Mouse (Mus musculus): ENCODE measurements around the gene Olfr550. TPM values are rescaled to one million over a fixed set of nuclear protein-coding genes. Genes with fewer than 3 reads are reported as not detected.

The Olfr550 gene
- total and polyA plus RNA-seq, 2 experiments from 2014 or later: not detected

DNA sequence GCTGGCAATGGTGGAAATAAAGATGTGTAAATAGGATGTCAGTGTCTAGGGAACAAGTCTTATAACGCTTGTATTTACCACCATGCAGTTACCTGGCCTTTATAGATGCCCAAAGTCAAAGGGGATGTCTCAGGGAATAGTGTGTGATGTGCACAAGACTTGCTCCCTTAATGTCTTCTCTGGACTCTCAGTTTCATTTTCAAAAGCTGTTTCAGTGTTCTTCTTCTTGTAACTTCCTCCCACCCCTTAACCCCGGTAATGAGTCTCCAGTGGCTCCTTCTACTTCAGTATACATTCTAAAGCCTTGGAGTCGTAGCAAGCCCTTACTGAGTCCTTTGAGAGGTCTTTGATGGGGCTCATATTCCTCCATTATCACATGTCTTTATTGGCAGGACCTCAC, 18.0 kb upstream of the Olfr550 start:
- Histone ChIP-seq H3K36me3 (replicated peaks; ENCODE audit: control insufficient read depth, insufficient read depth, low read length) (no peaks in the 10 kb centered on the region), H3K4me1 (ENCODE audit: control insufficient read depth, insufficient read depth) (no peaks in the 10 kb centered on the region), H3K27ac (ENCODE audit: low read depth) (no peak overlapping the region), H3K4me3 (ENCODE audit: low read depth, low read length) (no peak overlapping the region), H3K9ac (replicated peaks; ENCODE audit: low read depth, low read length) (no peak overlapping the region), H3K9me3 (replicated peaks; ENCODE audit: control insufficient read depth, low read length) (no peaks in the 10 kb centered on the region), H3K27me3 (ENCODE audit: control insufficient read depth, insufficient read depth, low read length) (no peaks in the 10 kb centered on the region), H3K4me2 (ENCODE audit: low read depth, low read length) (no peak overlapping the region)
- TF ChIP-seq CTCF (IDR thresholded peaks at IDR 0.05; ENCODE audit: low read depth) (no peak), EP300 (IDR thresholded peaks at IDR 0.05; ENCODE audit: low read depth) (no peak)
- ATAC-seq (ENCODE audit: insufficient read depth, low read depth): no peak
- DNase-seq (ENCODE audit: low spot score): no peak
- WGBS: 69% methylated on average over 3 of the region's 3 CpGs

DNA sequence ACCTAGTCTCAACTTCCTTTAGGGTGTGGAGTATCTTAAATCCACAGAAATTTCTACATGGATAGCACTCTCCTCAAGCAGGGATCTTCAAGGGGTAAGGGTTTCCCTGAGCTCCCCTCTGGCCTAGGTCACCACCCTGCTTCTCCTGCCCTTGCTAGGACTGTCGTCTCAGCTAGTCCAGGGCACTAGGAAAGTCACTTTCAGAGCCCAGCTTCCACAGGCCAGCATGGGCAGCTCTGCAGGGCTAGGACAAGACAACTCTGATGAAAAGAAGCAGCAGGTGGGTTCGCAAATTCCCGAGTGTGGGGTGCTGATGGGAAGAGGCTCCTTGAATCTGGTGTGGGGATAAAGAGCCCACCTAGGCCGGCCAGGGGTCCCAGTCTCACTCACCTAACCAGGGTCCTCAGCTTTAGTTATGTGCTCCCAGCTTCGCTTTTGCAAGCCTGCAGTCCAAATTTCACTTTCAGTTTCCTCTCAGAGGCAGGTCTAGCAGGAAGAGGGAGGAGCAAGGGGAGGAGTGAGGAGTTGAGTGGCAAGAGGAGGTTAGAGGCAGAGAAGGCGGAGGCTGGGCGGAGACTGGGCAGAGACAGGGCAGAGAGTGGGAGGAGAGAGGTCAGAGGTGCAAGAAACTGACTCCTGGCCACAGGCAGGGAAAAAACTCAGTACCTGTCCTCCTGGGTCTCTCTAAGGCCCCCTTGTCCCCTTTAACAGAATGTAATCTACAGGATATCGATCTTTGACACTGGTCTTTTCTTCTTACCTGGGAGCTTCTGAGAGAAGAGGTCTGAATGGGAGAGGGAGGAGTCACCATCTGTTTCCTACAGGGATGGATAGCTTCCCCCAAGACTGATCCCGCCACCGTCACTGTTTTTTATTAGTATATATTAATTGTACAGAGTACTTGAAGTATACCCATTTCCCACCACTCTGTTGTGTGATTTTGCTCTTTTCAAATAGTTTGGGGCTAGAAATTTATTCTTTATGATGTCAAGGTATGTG, 5.9 kb upstream of the Olfr550 start, which contains the start of gene Trim21:
Gene Trim21 (minus strand): TSS at position 488 of the 999 bp plus-strand sequence.
- Histone ChIP-seq H3K36me3 (replicated peaks; ENCODE audit: control insufficient read depth, insufficient read depth, low read length) (peaks cover 19% of the 10 kb centered on the region; the same call in 1 of the 2 replicates), H3K9me3 (replicated peaks; ENCODE audit: control insufficient read depth, low read length) (no peaks in the 10 kb centered on the region), H3K4me3 (ENCODE audit: low read depth, low read length) (peak within 1 kb of the TSS; percentile 64), H3K27ac (ENCODE audit: low read depth) (peak within 1 kb of the TSS; percentile 63), H3K4me1 (ENCODE audit: control insufficient read depth, insufficient read depth) (peaks cover 6% of the 10 kb centered on the region), H3K27me3 (ENCODE audit: control insufficient read depth, insufficient read depth, low read length) (no peaks in the 10 kb centered on the region), H3K4me2 (ENCODE audit: low read depth, low read length) (peak within 1 kb of the TSS; percentile 70), H3K9ac (replicated peaks; ENCODE audit: low read depth, low read length) (peak within 1 kb of the TSS; percentile 69)
- DNase-seq (ENCODE audit: low spot score): peak; percentile 94
- no peak for TF ChIP-seq EP300 (IDR thresholded peaks at IDR 0.05; ENCODE audit: low read depth)
- no peak for TF ChIP-seq CTCF (IDR thresholded peaks at IDR 0.05; ENCODE audit: low read depth)
- ATAC-seq (ENCODE audit: insufficient read depth, low read depth): peak; percentile 98
- WGBS: 13% methylated on average over 10 of the region's 10 CpGs

- WGBS: 87% methylated on average over 4 of the region's 4 CpGs
- H3K4me2 ChIP-seq (ENCODE audit: low read depth, low read length): no peak overlapping the region
- peaks cover 6% of the 10 kb centered on the region for H3K4me1 ChIP-seq (ENCODE audit: control insufficient read depth, insufficient read depth)
- TF ChIP-seq EP300 (IDR thresholded peaks at IDR 0.05; ENCODE audit: low read depth) (no peak), CTCF (IDR thresholded peaks at IDR 0.05; ENCODE audit: low read depth) (no peak)
- H3K36me3 ChIP-seq (replicated peaks; ENCODE audit: control insufficient read depth, insufficient read depth, low read length): peaks cover 17% of the 10 kb centered on the region; the same call in 1 of the 2 replicates
- no peak overlapping the region for H3K9ac ChIP-seq (replicated peaks; ENCODE audit: low read depth, low read length)
- no peaks in the 10 kb centered on the region for H3K27me3 ChIP-seq (ENCODE audit: control insufficient read depth, insufficient read depth, low read length)
- ATAC-seq (ENCODE audit: insufficient read depth, low read depth) (no peak), DNase-seq (ENCODE audit: low spot score) (no peak)
- no peak overlapping the region for H3K27ac ChIP-seq (ENCODE audit: low read depth)
- no peak overlapping the region for H3K4me3 ChIP-seq (ENCODE audit: low read depth, low read length)
- no peaks in the 10 kb centered on the region for H3K9me3 ChIP-seq (replicated peaks; ENCODE audit: control insufficient read depth, low read length)
Measured at GRCm38 (mm10) chr7:102566219-102566618, 5.0 kb upstream of the Olfr550 start.

DNA sequence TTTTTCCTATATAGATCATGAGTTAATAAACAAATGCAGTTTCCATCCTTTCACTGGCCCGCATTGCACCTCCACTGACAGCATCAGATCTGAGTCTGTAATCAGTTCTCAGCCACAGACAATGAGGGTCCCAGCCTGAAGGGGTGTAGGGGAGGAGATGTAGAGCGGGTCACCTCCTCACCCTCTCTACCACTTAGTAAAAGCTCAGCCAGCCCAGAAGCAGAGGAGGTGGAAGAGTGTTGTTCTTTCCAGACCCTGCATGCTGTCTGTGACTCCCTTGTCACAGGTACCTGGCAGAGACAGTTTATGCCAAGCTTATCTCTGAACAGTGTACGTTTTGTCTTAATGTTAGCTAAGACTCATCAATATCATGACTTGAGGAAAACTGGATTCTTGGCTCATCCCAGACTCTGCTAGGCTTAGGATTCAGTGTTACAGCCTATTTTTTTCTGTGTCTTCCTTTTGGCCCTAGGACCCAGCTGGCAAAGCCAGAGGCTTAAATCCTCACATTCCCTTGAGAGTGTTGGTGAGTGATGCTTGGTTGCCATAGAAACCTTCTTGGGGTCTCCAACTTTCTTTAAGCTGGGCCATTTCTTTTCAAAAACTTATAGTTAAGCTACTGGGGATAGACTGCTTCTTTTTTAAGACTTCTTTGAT, 2.1 kb downstream of the Olfr550 start:
- no peak for TF ChIP-seq CTCF (IDR thresholded peaks at IDR 0.05; ENCODE audit: low read depth)
- TF ChIP-seq EP300 (IDR thresholded peaks at IDR 0.05; ENCODE audit: low read depth): no peak
- Histone ChIP-seq H3K4me3 (ENCODE audit: low read depth, low read length) (no peak overlapping the region), H3K4me1 (ENCODE audit: control insufficient read depth, insufficient read depth) (no peaks in the 10 kb centered on the region), H3K27me3 (ENCODE audit: control insufficient read depth, insufficient read depth, low read length) (no peaks in the 10 kb centered on the region), H3K27ac (ENCODE audit: low read depth) (no peak overlapping the region), H3K4me2 (ENCODE audit: low read depth, low read length) (no peak overlapping the region), H3K9me3 (replicated peaks; ENCODE audit: control insufficient read depth, low read length) (no peaks in the 10 kb centered on the region), H3K36me3 (replicated peaks; ENCODE audit: control insufficient read depth, insufficient read depth, low read length) (no peaks in the 10 kb centered on the region), H3K9ac (replicated peaks; ENCODE audit: low read depth, low read length) (no peak overlapping the region)
- ATAC-seq (ENCODE audit: insufficient read depth, low read depth) (no peak), DNase-seq (ENCODE audit: low spot score) (no peak)
- WGBS: 72% methylated on average over 3 of the region's 3 CpGs

DNA sequence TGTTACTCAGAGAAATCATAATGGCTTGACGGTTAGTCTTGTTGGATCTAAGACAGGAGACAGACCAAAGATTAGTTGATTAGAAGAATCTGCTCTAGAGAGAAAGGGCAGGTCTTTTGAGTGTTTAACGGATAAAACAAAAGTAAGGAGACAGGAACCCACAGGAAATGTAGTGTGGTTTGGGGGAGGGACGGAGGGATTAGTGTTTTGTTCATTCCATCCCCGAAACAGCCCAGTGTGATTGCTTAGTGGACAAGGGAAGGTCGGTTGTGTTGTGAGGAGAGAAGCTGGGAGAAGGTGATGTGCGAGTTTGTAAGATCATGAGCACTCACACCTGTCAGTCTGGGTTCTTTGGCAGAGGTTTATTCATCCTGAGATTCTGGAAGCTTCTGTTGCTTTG, 4.8 kb downstream of the Olfr550 start:
- Histone ChIP-seq H3K9ac (replicated peaks; ENCODE audit: low read depth, low read length) (no peak overlapping the region), H3K9me3 (replicated peaks; ENCODE audit: control insufficient read depth, low read length) (no peaks in the 10 kb centered on the region), H3K4me1 (ENCODE audit: control insufficient read depth, insufficient read depth) (no peaks in the 10 kb centered on the region), H3K36me3 (replicated peaks; ENCODE audit: control insufficient read depth, insufficient read depth, low read length) (no peaks in the 10 kb centered on the region), H3K4me2 (ENCODE audit: low read depth, low read length) (no peak overlapping the region), H3K27me3 (ENCODE audit: control insufficient read depth, insufficient read depth, low read length) (no peaks in the 10 kb centered on the region), H3K4me3 (ENCODE audit: low read depth, low read length) (no peak overlapping the region), H3K27ac (ENCODE audit: low read depth) (no peak overlapping the region)
- TF ChIP-seq EP300 (IDR thresholded peaks at IDR 0.05; ENCODE audit: low read depth) (no peak), CTCF (IDR thresholded peaks at IDR 0.05; ENCODE audit: low read depth) (no peak)
- 54% methylated on average over 6 of the region's 6 CpGs for WGBS
- no peak for DNase-seq (ENCODE audit: low spot score)
- no peak for ATAC-seq (ENCODE audit: insufficient read depth, low read depth)

All from heart, postnatal 0 days (tissue).